Mouse (Mus musculus) cerebellum, adult 11 months (tissue): ENCODE measurements at regions not wholly inside any gene's neighbourhood (a gene's known extent, or its start where the extent isn't known, plus 50 kb on each side); places are given as distances from the start of the nearest gene placed in this dataset.

Experiments
- DNase-seq: peaks from one replicate; pipeline ENCODE4 v3.0.0; 2022

- no peak for DNase-seq
Measured at GRCm38 (mm10) chr5:119248626-119249025, 421.8 kb upstream of the Tbx3 start.

GRCm38 (mm10) chr5:119249124-119249718 lies 421.2 kb upstream of the Tbx3 start:
- no peak for DNase-seq

GRCm38 (mm10) chr5:119251311-119252047 lies 419.0 kb upstream of the Tbx3 start:
- DNase-seq = no peak

GRCm38 (mm10) chr5:119257374-119258120 lies 412.9 kb upstream of the Tbx3 start:
- no peak for DNase-seq

GRCm38 (mm10) chr5:119258831-119259230 lies 411.6 kb upstream of the Tbx3 start:
- DNase-seq = no peak

- peak; percentile 13 for DNase-seq
Measured at GRCm38 (mm10) chr5:119265149-119265890, 405.1 kb upstream of the Tbx3 start.

- DNase-seq = no peak
Measured at GRCm38 (mm10) chr5:119271234-119271852, 399.1 kb upstream of the Tbx3 start.

- no peak for DNase-seq
Measured at GRCm38 (mm10) chr5:119273203-119273602, 397.3 kb upstream of the Tbx3 start.

- no peak for DNase-seq
Measured at GRCm38 (mm10) chr5:119273615-119274014, 396.9 kb upstream of the Tbx3 start.

GRCm38 (mm10) chr5:119274817-119275494 lies 395.5 kb upstream of the Tbx3 start:
- DNase-seq = no peak

- no peak for DNase-seq
Measured at GRCm38 (mm10) chr5:119280146-119280545, 390.3 kb upstream of the Tbx3 start.

GRCm38 (mm10) chr5:119289808-119290207 lies 380.7 kb upstream of the Tbx3 start:
- DNase-seq = no peak

- DNase-seq = no peak
Measured at GRCm38 (mm10) chr5:119292323-119292722, 378.1 kb upstream of the Tbx3 start.

GRCm38 (mm10) chr5:119292889-119293288 lies 377.6 kb upstream of the Tbx3 start:
- DNase-seq = no peak

- no peak for DNase-seq
Measured at GRCm38 (mm10) chr5:119299311-119299710, 371.2 kb upstream of the Tbx3 start.

GRCm38 (mm10) chr5:119300106-119300505 lies 370.4 kb upstream of the Tbx3 start:
- no peak for DNase-seq

GRCm38 (mm10) chr5:119301539-119301938 lies 368.9 kb upstream of the Tbx3 start:
- DNase-seq = no peak

GRCm38 (mm10) chr5:119304721-119305120 lies 365.7 kb upstream of the Tbx3 start:
- no peak for DNase-seq

- DNase-seq = no peak
Measured at GRCm38 (mm10) chr5:119307768-119308167, 362.7 kb upstream of the Tbx3 start.

GRCm38 (mm10) chr5:119310178-119310930 lies 360.1 kb upstream of the Tbx3 start:
- no peak for DNase-seq

GRCm38 (mm10) chr5:119312808-119313207 lies 357.7 kb upstream of the Tbx3 start:
- DNase-seq = no peak
